Mouse (Mus musculus) heart, postnatal 0 days (tissue): ENCODE results near the gene Las1l. TPM values are rescaled to one million over a fixed set of nuclear protein-coding genes. Genes with fewer than 3 reads are reported as not detected.

Source experiments
- ATAC-seq: fragments of 200-750 bp; cut with Nextera tagmentation; 2 replicates; pipeline ENCODE4 v1.8.0; 2017; ENCODE audit warnings: low read depth, moderate number of reproducible peaks, moderate library complexity; ENCODE audit not compliant: insufficient read depth
- DNase-seq: peaks from one replicate; pipeline ENCODE4 v3.0.0-alpha.2; 2016; ENCODE audit warnings: low spot score
- H3K27ac ChIP-seq: fragments of 300-500 bp; sonication (generic); 2 replicates; pipeline ENCODE4 v1.5.1; 2014; ENCODE audit warnings: low read depth, mild to moderate bottlenecking
- H3K27me3 ChIP-seq: fragments of 300-500 bp; sonication (generic); 2 replicates; pipeline ENCODE4 v1.6.1; 2014; ENCODE audit warnings: low read length, mixed read lengths; ENCODE audit not compliant: control insufficient read depth, insufficient read depth
- H3K36me3 ChIP-seq: fragments of 300-500 bp; sonication (generic); replicated peaks from 2 replicates; pipeline ENCODE4 v1.6.1; 2014; ENCODE audit warnings: low read length, mixed read lengths; ENCODE audit not compliant: control insufficient read depth, insufficient read depth
- H3K4me1 ChIP-seq: fragments of 300-500 bp; sonication (generic); 2 replicates; pipeline ENCODE4 v1.6.1; 2014; ENCODE audit warnings: antibody characterized with exemption; ENCODE audit not compliant: control insufficient read depth, insufficient read depth
- H3K4me2 ChIP-seq: fragments of 300-500 bp; sonication (generic); 2 replicates; pipeline ENCODE4 v1.6.1; 2014; ENCODE audit warnings: low read depth, mild to moderate bottlenecking, low read length, moderate library complexity
- H3K4me3 ChIP-seq: fragments of 300-500 bp; sonication (generic); 2 replicates; pipeline ENCODE4 v1.5.1; 2014; ENCODE audit warnings: low read depth, low read length
- H3K9ac ChIP-seq: fragments of 300-500 bp; sonication (generic); replicated peaks from 2 replicates; pipeline ENCODE4 v1.6.1; 2014; ENCODE audit warnings: low read depth, low read length, mixed read lengths
- H3K9me3 ChIP-seq: fragments of 300-500 bp; sonication (generic); replicated peaks from 2 replicates; pipeline ENCODE4 v1.6.1; 2016; ENCODE audit warnings: low read length; ENCODE audit not compliant: control insufficient read depth
- CTCF ChIP-seq: IDR thresholded peaks from 2 replicates; pipeline ENCODE4 v1.5.1; 2016; ENCODE audit warnings: antibody characterized with exemption, control low read depth, low read depth
- EP300 ChIP-seq: IDR thresholded peaks from 2 replicates; pipeline ENCODE4 v1.6.1; 2016; ENCODE audit warnings: antibody characterized with exemption, low read depth
- WGBS: fragments of 180-500 bp; shearing (Covaris S2); extraction: QIAGEN DNeasy Blood & Tissue Kit; methylation state at CpG from one replicate; pipeline ENCODE4 v1.1.7; 2014; 5-methylcytosine and 5-hydroxymethylcytosine counted together
- polyA plus RNA-seq: library from polyadenylated mRNA; unstranded; fragments of >200 nt; fragmentation: Nextera tagmentation; extraction: Ambion mirVana; gene quantifications from 2 replicates; pipeline ENCODE4 v1.2.1, GENCODE M21; 2015
- total RNA-seq: library from RNA; depleted of rRNA; stranded (reverse); fragments of >200 nt; gene quantifications from 2 replicates; pipeline ENCODE4 v1.2.3, GENCODE M21; 2014; ENCODE audit warnings: low replicate concordance; rRNA removed

The Las1l gene
- total and polyA plus RNA-seq, 2 experiments from 2014 or later = 14.4 to 43.4 TPM

- Histone ChIP-seq H3K36me3 (peaks cover 23% of the 10 kb centered on the region; the same call in 1 of the 2 replicates), H3K27me3 (no peaks in the 10 kb centered on the region), H3K4me3 (no peak overlapping the region), H3K4me1 (no peaks in the 10 kb centered on the region), H3K4me2 (no peak overlapping the region), H3K9ac (no peak overlapping the region), H3K27ac (no peak overlapping the region), H3K9me3 (no peaks in the 10 kb centered on the region)
- 41% methylated on average over 3 of the region's 3 CpGs for WGBS
- TF ChIP-seq EP300 (no peak), CTCF (peak; percentile 48)
- ATAC-seq (no peak), DNase-seq (no peak)
Observed at GRCm38 (mm10) chrX:95950776-95951175, 6.0 kb downstream of the Las1l start.

GRCm38 (mm10) chrX:95948135-95948534, 8.6 kb downstream of the Las1l start:
- 81% methylated on average over 4 of the region's 4 CpGs for WGBS
- no peak for DNase-seq
- Histone ChIP-seq H3K36me3 (peaks cover 27% of the 10 kb centered on the region; the same call in 1 of the 2 replicates), H3K4me1 (no peaks in the 10 kb centered on the region), H3K27me3 (no peaks in the 10 kb centered on the region), H3K4me3 (no peak overlapping the region), H3K9ac (no peak overlapping the region), H3K4me2 (no peak overlapping the region), H3K9me3 (no peaks in the 10 kb centered on the region), H3K27ac (no peak overlapping the region)
- ATAC-seq = no peak
- TF ChIP-seq CTCF (no peak), EP300 (no peak)

- Histone ChIP-seq H3K4me2 (no peak overlapping the region), H3K9me3 (no peaks in the 10 kb centered on the region), H3K27ac (no peak overlapping the region), H3K4me3 (no peak overlapping the region), H3K36me3 (peaks cover 27% of the 10 kb centered on the region; the same call in 1 of the 2 replicates), H3K4me1 (no peaks in the 10 kb centered on the region), H3K27me3 (no peaks in the 10 kb centered on the region), H3K9ac (no peak overlapping the region)
- 79% methylated on average over 2 of the region's 2 CpGs for WGBS
- no peak for TF ChIP-seq EP300
- no peak for TF ChIP-seq CTCF
- DNase-seq = no peak
- no peak for ATAC-seq
Observed at GRCm38 (mm10) chrX:95945496-95945895, 11.3 kb downstream of the Las1l start.

- no peak overlapping the region for H3K4me2 ChIP-seq
- H3K27me3 ChIP-seq = no peaks in the 10 kb centered on the region
- H3K9ac ChIP-seq = no peak overlapping the region
- H3K27ac ChIP-seq = no peak overlapping the region
- no peaks in the 10 kb centered on the region for H3K4me1 ChIP-seq
- no peaks in the 10 kb centered on the region for H3K9me3 ChIP-seq
- WGBS = 88% methylated on average over 2 of the region's 2 CpGs
- TF ChIP-seq CTCF (no peak), EP300 (no peak)
- no peak for ATAC-seq
- DNase-seq = no peak
- H3K36me3 ChIP-seq = peaks cover 19% of the 10 kb centered on the region
- H3K4me3 ChIP-seq = no peak overlapping the region
Observed at GRCm38 (mm10) chrX:95935481-95935880, 21.3 kb downstream of the Las1l start.

- ATAC-seq = no peak
- H3K4me2 ChIP-seq = no peak overlapping the region
- H3K4me3 ChIP-seq = no peak overlapping the region
- WGBS = 71% methylated on average over 3 of the region's 3 CpGs
- no peaks in the 10 kb centered on the region for H3K9me3 ChIP-seq
- no peaks in the 10 kb centered on the region for H3K36me3 ChIP-seq
- no peak overlapping the region for H3K27ac ChIP-seq
- no peaks in the 10 kb centered on the region for H3K4me1 ChIP-seq
- H3K27me3 ChIP-seq = no peaks in the 10 kb centered on the region
- no peak for DNase-seq
- H3K9ac ChIP-seq = no peak overlapping the region
- no peak for TF ChIP-seq EP300
- no peak for TF ChIP-seq CTCF
Observed at GRCm38 (mm10) chrX:95902716-95903115, 54.0 kb downstream of the Las1l start.

Other genes with a start within 250 kb of the Las1l start
- gene Zc3h12b, start 245.3 kb downstream of the Las1l start, total RNA-seq = 0.53 and 1.7 TPM in 2 replicates
- 0.55 and 0.63 TPM in 2 replicates for gene Zc3h12b, start 245.3 kb downstream of the Las1l start, polyA plus RNA-seq
- gene Msn, start 139.1 kb upstream of the Las1l start, total RNA-seq = 102 and 128 TPM in 2 replicates
- 107 and 116 TPM in 2 replicates for gene Msn, start 139.1 kb upstream of the Las1l start, polyA plus RNA-seq